Mouse (Mus musculus): ENCODE results near the gene Tcf20.

Gene Tcf20

GRCm38 (mm10) chr15:82958253-82958701, 29.4 kb downstream of the Tcf20 start:
- no peak for DNase-seq (ENCODE audit: low spot score in 2 of 2)

GRCm38 (mm10) chr15:82956721-82957120, 31.0 kb downstream of the Tcf20 start:
- DNase-seq (ENCODE audit: low spot score in 2 of 2), result no peak

GRCm38 (mm10) chr15:82956310-82956709, 31.4 kb downstream of the Tcf20 start:
- DNase-seq (ENCODE audit: low spot score in 2 of 2), result no peak

- DNase-seq (ENCODE audit: low spot score in 2 of 2), result no peak
These were observed 32.4 kb downstream of the Tcf20 start for GRCm38 (mm10) chr15:82955286-82955685.

- DNase-seq (ENCODE audit: low spot score in 2 of 2), result no peak
These were observed 33.6 kb downstream of the Tcf20 start for GRCm38 (mm10) chr15:82954034-82954433.

- DNase-seq (ENCODE audit: low spot score in 2 of 2), result no peak
These were observed 34.6 kb downstream of the Tcf20 start for GRCm38 (mm10) chr15:82953096-82953495.

GRCm38 (mm10) chr15:82952292-82952705, 35.4 kb downstream of the Tcf20 start:
- DNase-seq (ENCODE audit: low spot score in 2 of 2), result no peak

GRCm38 (mm10) chr15:82950246-82950645, 37.4 kb downstream of the Tcf20 start:
- no peak for DNase-seq (ENCODE audit: low spot score in 2 of 2)

- no peak for DNase-seq (ENCODE audit: low spot score in 2 of 2)
These were observed 40.2 kb downstream of the Tcf20 start for GRCm38 (mm10) chr15:82947431-82947830.

GRCm38 (mm10) chr15:82944479-82945195, 43.0 kb downstream of the Tcf20 start:
- no peak for DNase-seq (ENCODE audit: low spot score in 2 of 2)

GRCm38 (mm10) chr15:82941733-82942132, 45.9 kb downstream of the Tcf20 start:
- no peak for DNase-seq (ENCODE audit: low spot score in 2 of 2)

- DNase-seq (ENCODE audit: low spot score in 2 of 2), result no peak
These were observed 47.0 kb downstream of the Tcf20 start for GRCm38 (mm10) chr15:82940494-82941214.

GRCm38 (mm10) chr15:82938155-82938569, 49.5 kb downstream of the Tcf20 start:
- DNase-seq (ENCODE audit: low spot score in 2 of 2), result peak; percentile 34 to 68

GRCm38 (mm10) chr15:82937428-82937992, 50.2 kb downstream of the Tcf20 start:
- no peak for DNase-seq (ENCODE audit: low spot score in 2 of 2)

GRCm38 (mm10) chr15:82934971-82935370, 52.7 kb downstream of the Tcf20 start:
- no peak for DNase-seq (ENCODE audit: low spot score in 2 of 2)

- DNase-seq (ENCODE audit: low spot score in 2 of 2), result no peak
These were observed 54.6 kb downstream of the Tcf20 start for GRCm38 (mm10) chr15:82932936-82933650.

- no peak for DNase-seq (ENCODE audit: low spot score in 2 of 2)
These were observed 56.2 kb downstream of the Tcf20 start for GRCm38 (mm10) chr15:82931436-82931835.

GRCm38 (mm10) chr15:82929595-82929994, 58.1 kb downstream of the Tcf20 start:
- no peak for DNase-seq (ENCODE audit: low spot score in 2 of 2)

GRCm38 (mm10) chr15:82928844-82929243, 58.8 kb downstream of the Tcf20 start:
- no peak for DNase-seq (ENCODE audit: low spot score in 2 of 2)

GRCm38 (mm10) chr15:82928023-82928422, 59.6 kb downstream of the Tcf20 start:
- DNase-seq (ENCODE audit: low spot score in 2 of 2), result no peak

GRCm38 (mm10) chr15:82927057-82927456, 60.6 kb downstream of the Tcf20 start:
- no peak for DNase-seq (ENCODE audit: low spot score in 2 of 2)
